Mouse (Mus musculus) heart, embryonic 11.5 days (tissue): Measurements from ENCODE around the gene Igfbp1. TPM values are rescaled to one million over a fixed set of nuclear protein-coding genes. Genes with fewer than 3 reads are reported as not detected.

Source experiments
- ATAC-seq: fragments of 200-750 bp; cut with Nextera tagmentation; replicated peaks from 2 replicates; pipeline ENCODE4 v1.8.0; 2017; ENCODE audit warnings: moderate library complexity; ENCODE audit not compliant: insufficient number of reproducible peaks, low FRiP score, low TSS enrichment
- H3K27ac ChIP-seq: fragments of 300-500 bp; sonication (generic); 2 replicates; pipeline ENCODE4 v1.5.1; 2014; ENCODE audit warnings: mild to moderate bottlenecking, low read depth, low read length
- H3K27me3 ChIP-seq: fragments of 300-500 bp; sonication (generic); 2 replicates; pipeline ENCODE4 v1.6.1; 2014; ENCODE audit warnings: mild to moderate bottlenecking, low read length, mixed read lengths; ENCODE audit not compliant: control insufficient read depth, insufficient read depth
- H3K36me3 ChIP-seq: fragments of 300-500 bp; sonication (generic); 2 replicates; pipeline ENCODE4 v1.6.1; 2014; ENCODE audit warnings: mild to moderate bottlenecking, low read length, moderate library complexity, mixed read lengths; ENCODE audit not compliant: control insufficient read depth, insufficient read depth
- H3K4me1 ChIP-seq: fragments of 300-500 bp; sonication (generic); 2 replicates; pipeline ENCODE4 v1.6.1; 2014; ENCODE audit warnings: low read length; ENCODE audit not compliant: control insufficient read depth, insufficient read depth
- H3K4me2 ChIP-seq: fragments of 300-500 bp; sonication (generic); 2 replicates; pipeline ENCODE4 v1.6.1; 2014; ENCODE audit warnings: mild to moderate bottlenecking, moderate library complexity
- H3K4me3 ChIP-seq: fragments of 300-500 bp; sonication (generic); 2 replicates; pipeline ENCODE4 v1.5.1; 2014; ENCODE audit warnings: low read depth, low read length
- H3K9ac ChIP-seq: fragments of 300-500 bp; sonication (generic); 2 replicates; pipeline ENCODE4 v1.6.1; 2014; ENCODE audit warnings: mild to moderate bottlenecking, low read depth, low read length, moderate library complexity
- H3K9me3 ChIP-seq: fragments of 300-500 bp; sonication (generic); replicated peaks from 2 replicates; pipeline ENCODE4 v1.6.1; 2016; ENCODE audit warnings: low read length; ENCODE audit not compliant: control insufficient read depth
- WGBS: fragments of 180-500 bp; shearing (Covaris S2); extraction: QIAGEN DNeasy Blood & Tissue Kit; methylation state at CpG from one replicate; pipeline ENCODE4 v1.1.7; 2014; ENCODE audit not compliant: insufficient replicate concordance; 5-methylcytosine and 5-hydroxymethylcytosine counted together
- polyA plus RNA-seq: library from polyadenylated mRNA; unstranded; fragments of >200 nt; fragmentation: Nextera tagmentation; extraction: Ambion mirVana; gene quantifications from 2 replicates; pipeline ENCODE4 v1.2.1, GENCODE M21; 2014

The Igfbp1 gene
- 0.27 TPM in 1 of 2 replicates, not detected in the other for polyA plus RNA-seq

DNA sequence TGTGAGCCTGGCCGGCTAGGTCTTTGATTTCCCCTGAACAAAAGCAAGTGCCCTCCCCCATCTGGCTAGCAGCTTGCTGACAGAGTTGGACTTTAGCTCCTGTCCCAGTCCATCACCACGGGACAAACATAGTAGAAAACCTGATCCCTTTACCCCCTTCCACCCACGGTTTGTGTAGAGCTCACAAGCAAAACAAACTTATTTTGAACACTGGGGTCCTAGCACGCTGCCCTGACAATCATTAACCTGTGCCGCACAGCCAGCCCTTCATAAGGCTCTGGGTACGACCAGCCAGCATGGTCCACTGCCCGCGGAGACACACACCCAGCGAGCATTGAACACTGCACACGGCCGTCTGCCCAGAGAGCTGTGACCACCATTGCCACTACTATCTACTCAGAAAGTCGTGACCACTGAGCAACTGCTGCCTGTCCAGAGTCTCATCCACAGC is at the start of gene Igfbp1:
Gene Igfbp1 (plus strand): TSS at position 292 of the 451 bp plus-strand sequence.
- Histone ChIP-seq H3K4me2 (no peak within 1 kb of the TSS), H3K9me3 (no peaks in the 10 kb centered on the region), H3K27ac (no peak within 1 kb of the TSS), H3K4me1 (peaks cover 5% of the 10 kb centered on the region), H3K9ac (no peak within 1 kb of the TSS), H3K4me3 (no peak within 1 kb of the TSS), H3K27me3 (no peaks in the 10 kb centered on the region), H3K36me3 (no peaks in the 10 kb centered on the region)
- no peak for ATAC-seq
- 66% methylated on average over 12 of the region's 12 CpGs for WGBS

DNA sequence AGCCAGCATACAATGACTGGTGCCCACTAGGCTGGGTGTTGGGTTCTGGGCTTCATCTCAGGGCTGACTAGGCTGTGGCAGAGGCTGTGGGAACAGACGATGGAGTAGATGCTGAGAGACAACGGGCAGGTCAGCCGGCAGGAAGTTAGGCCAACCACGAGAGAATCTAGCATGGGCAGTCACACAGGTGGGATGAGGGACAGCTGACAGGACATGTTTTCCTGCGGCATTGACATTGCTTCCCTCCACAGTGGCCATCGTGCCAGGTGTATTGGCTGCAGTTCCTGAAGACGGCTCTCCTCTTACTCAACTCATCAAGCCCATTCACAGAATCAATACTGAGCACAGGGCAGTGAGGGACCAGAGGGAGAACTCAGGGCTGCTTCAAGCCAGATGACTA is 49.6 kb upstream of the Igfbp1 start:
- 83% methylated on average over 7 of the region's 7 CpGs for whole genome bisulfite sequencing
- Histone ChIP-seq H3K36me3 (no peaks in the 10 kb centered on the region), H3K4me1 (peaks cover under 1% of the 10 kb centered on the region; the same call in 1 of the 2 replicates), H3K27ac (no peak overlapping the region), H3K27me3 (no peaks in the 10 kb centered on the region), H3K4me2 (no peak overlapping the region), H3K4me3 (no peak overlapping the region), H3K9me3 (no peaks in the 10 kb centered on the region), H3K9ac (no peak overlapping the region)
- ATAC-seq = no peak

DNA sequence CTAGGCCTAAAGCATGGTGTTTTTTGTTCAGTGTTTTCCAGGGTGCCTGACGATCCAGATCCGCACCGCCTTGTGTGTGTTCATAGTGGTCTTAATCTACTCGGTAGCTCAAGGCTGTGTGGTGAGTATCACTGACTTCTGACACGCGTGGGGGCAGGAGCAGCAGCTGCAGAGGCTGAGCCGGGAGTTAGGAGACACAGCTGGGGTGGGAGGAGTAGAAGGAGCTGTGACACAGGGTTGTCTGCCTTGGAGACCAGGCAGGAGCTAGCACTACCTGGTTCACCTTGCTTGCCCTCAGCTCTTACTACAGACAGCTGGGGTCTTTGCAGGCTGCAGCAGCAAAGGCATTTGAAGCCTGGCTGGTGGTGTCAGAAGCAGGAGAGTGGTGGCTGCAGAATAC is 48.1 kb upstream of the Igfbp1 start:
- Histone ChIP-seq H3K4me1 (no peaks in the 10 kb centered on the region), H3K27me3 (no peaks in the 10 kb centered on the region), H3K9me3 (no peaks in the 10 kb centered on the region), H3K4me2 (no peak overlapping the region), H3K4me3 (no peak overlapping the region), H3K9ac (no peak overlapping the region), H3K27ac (no peak overlapping the region), H3K36me3 (no peaks in the 10 kb centered on the region)
- 67% methylated on average over 7 of the region's 7 CpGs for WGBS
- ATAC-seq = no peak

DNA sequence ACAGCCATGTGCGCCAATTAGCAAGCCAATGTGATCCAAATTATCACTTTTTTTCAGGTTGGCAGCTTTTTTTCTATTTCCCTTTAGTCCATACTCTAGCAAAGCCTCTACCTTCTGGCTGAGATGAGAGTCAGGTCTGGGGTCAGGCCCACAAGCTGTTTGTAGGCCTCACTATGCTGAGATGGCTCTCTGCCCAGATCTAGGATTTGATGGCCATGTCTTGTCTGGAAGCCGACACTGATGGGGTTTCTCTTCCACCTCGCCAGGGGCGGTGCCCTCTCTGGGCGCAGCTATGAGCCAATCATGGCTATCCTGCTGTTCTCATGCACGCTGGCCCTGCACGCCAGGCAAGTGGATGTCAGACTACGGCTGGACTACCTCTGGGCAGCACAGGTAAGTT is 47.1 kb upstream of the Igfbp1 start:
- Histone ChIP-seq H3K4me3 (no peak overlapping the region), H3K27me3 (no peaks in the 10 kb centered on the region), H3K9me3 (no peaks in the 10 kb centered on the region), H3K36me3 (no peaks in the 10 kb centered on the region), H3K4me1 (no peaks in the 10 kb centered on the region), H3K4me2 (no peak overlapping the region), H3K27ac (no peak overlapping the region), H3K9ac (no peak overlapping the region)
- no peak for ATAC-seq
- 90% methylated on average over 8 of the region's 8 CpGs for WGBS

DNA sequence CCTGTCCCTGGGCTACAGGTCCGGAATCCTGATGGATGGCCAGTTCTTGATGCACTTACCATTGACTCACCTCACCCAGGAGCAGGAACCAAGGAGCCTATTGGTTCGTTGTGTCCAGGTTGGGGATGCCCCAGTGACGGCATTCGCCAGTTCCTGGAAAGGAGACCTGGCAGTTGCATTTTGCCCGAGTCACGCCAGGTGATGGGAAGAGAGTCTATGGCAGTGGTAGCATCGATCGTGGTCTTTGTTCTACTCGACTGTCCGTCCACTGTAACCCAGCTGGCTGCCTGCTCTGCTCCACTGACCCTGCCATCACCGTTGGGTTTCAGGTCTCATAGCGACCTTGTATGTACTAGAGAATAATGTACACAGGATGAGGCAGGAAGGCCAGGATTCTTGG is 45.2 kb upstream of the Igfbp1 start:
- Histone ChIP-seq H3K4me3 (no peak overlapping the region), H3K27ac (no peak overlapping the region), H3K4me2 (no peak overlapping the region), H3K4me1 (no peaks in the 10 kb centered on the region), H3K36me3 (no peaks in the 10 kb centered on the region), H3K27me3 (no peaks in the 10 kb centered on the region), H3K9ac (no peak overlapping the region), H3K9me3 (no peaks in the 10 kb centered on the region)
- no peak for ATAC-seq
- 94% methylated on average over 12 of the region's 12 CpGs for WGBS

DNA sequence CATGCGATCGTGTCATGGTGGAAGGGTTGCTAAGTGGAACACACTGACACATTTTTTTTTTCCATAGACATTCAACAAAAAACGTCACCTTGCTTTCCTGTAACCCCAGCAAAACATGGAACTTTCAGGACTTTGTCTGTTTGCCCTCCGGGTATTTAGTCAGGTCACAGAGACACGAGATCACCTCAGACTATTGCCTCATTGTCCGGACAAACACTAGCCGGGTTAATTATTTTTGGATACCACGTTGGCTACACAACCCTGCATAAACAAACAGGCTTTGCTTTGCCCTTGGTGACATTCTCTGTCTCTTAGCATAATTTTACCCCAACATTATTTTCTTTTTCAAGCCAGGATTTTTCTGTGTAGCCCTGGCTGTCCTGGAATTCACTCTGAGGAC is 44.5 kb upstream of the Igfbp1 start:
- H3K4me1 ChIP-seq = no peaks in the 10 kb centered on the region
- WGBS = 84% methylated on average over 8 of the region's 8 CpGs
- H3K4me2 ChIP-seq = no peak overlapping the region
- H3K27me3 ChIP-seq = no peaks in the 10 kb centered on the region
- H3K9ac ChIP-seq = no peak overlapping the region
- no peak overlapping the region for H3K27ac ChIP-seq
- no peak for ATAC-seq
- no peaks in the 10 kb centered on the region for H3K36me3 ChIP-seq
- H3K9me3 ChIP-seq = no peaks in the 10 kb centered on the region
- no peak overlapping the region for H3K4me3 ChIP-seq

DNA sequence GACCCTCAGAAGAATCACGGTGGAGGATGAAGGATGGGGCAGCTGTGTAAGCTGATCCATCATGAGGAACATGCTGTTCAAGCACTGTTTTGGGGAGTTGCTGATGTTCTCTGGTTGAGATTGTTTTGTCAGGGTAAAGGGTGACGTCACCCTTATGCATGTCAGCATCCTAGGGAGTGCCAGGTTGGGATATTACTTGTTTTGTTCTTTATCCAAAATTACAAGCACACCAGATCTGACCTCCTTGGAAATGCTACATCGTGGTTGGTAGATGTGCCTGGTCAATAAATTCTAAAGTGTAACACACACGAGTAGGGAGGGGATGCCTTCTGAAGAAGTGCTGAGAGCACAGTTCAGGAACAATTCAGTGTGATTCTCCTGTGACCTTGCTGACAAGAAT is 41.2 kb upstream of the Igfbp1 start:
- ATAC-seq = no peak
- Histone ChIP-seq H3K27me3 (no peaks in the 10 kb centered on the region), H3K4me1 (peaks cover 3% of the 10 kb centered on the region; the same call in 1 of the 2 replicates), H3K9me3 (no peaks in the 10 kb centered on the region), H3K9ac (no peak overlapping the region), H3K4me3 (no peak overlapping the region), H3K27ac (no peak overlapping the region), H3K4me2 (no peak overlapping the region), H3K36me3 (no peaks in the 10 kb centered on the region)
- WGBS = 62% methylated on average over 4 of the region's 4 CpGs

DNA sequence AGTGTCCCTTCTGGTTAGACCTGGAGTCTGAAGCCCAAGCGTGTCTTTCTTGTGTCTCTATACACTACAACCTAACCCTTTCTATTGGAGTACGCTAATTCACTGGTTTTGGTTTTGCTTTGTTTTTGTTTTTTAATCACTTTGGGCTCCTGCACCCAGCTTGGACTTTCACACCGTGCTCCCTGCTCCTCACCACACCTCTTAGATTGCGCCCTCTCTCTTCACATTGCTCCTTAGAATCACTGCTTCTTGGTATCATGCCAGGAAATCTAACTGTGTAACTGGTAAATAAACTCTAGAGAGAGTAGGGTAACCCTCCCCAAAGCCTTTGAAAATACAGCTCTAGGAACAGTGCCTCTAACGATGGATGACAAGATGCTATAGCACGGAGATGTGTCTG is 39.4 kb upstream of the Igfbp1 start:
- no peak overlapping the region for H3K4me3 ChIP-seq
- no peak for ATAC-seq
- 84% methylated on average over 6 of the region's 6 CpGs for WGBS
- H3K36me3 ChIP-seq = no peaks in the 10 kb centered on the region
- no peak overlapping the region for H3K27ac ChIP-seq
- H3K4me1 ChIP-seq = peaks cover 3% of the 10 kb centered on the region; the same call in 1 of the 2 replicates
- no peaks in the 10 kb centered on the region for H3K9me3 ChIP-seq
- no peak overlapping the region for H3K9ac ChIP-seq
- H3K27me3 ChIP-seq = no peaks in the 10 kb centered on the region
- no peak overlapping the region for H3K4me2 ChIP-seq

DNA sequence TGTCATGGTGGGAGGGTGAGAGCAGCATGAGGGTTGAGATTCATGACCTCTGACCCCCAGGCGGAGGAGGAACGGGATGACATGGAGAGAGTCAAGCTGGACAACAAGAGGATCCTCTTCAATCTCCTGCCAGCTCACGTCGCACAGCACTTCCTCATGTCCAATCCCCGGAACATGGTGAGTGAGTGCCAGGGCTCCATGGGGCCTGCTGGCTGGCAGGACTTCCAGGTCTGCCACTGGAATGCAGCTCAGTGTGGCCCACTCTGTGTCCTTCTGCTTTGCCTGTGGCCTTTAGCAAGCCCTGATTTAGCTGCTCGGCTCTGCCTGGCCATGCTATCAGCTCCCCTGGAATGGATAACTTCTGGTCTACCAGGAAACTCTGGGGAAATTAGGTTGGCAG is 37.4 kb upstream of the Igfbp1 start:
- H3K27me3 ChIP-seq = no peaks in the 10 kb centered on the region
- H3K4me3 ChIP-seq = no peak overlapping the region
- no peak for ATAC-seq
- no peaks in the 10 kb centered on the region for H3K36me3 ChIP-seq
- H3K4me2 ChIP-seq = no peak overlapping the region
- no peak overlapping the region for H3K27ac ChIP-seq
- 63% methylated on average over 6 of the region's 6 CpGs for WGBS
- peaks cover 3% of the 10 kb centered on the region; the same call in 1 of the 2 replicates for H3K4me1 ChIP-seq
- no peak overlapping the region for H3K9ac ChIP-seq
- no peaks in the 10 kb centered on the region for H3K9me3 ChIP-seq
